Mouse (Mus musculus) induced T-regulatory cell, adult 2 months (primary cell): ENCODE results near the gene Chpt1.
"Not testable (repeated sequence)": the region's sequence is repeated elsewhere in the genome, so short reads cannot be mapped to it uniquely, and the experiment has no call there.

Experiments
- DNase-seq: peaks from one replicate; pipeline ENCODE4 v3.0.0-alpha.2; 2012; ENCODE audit warnings: low read depth

Gene Chpt1

DNA sequence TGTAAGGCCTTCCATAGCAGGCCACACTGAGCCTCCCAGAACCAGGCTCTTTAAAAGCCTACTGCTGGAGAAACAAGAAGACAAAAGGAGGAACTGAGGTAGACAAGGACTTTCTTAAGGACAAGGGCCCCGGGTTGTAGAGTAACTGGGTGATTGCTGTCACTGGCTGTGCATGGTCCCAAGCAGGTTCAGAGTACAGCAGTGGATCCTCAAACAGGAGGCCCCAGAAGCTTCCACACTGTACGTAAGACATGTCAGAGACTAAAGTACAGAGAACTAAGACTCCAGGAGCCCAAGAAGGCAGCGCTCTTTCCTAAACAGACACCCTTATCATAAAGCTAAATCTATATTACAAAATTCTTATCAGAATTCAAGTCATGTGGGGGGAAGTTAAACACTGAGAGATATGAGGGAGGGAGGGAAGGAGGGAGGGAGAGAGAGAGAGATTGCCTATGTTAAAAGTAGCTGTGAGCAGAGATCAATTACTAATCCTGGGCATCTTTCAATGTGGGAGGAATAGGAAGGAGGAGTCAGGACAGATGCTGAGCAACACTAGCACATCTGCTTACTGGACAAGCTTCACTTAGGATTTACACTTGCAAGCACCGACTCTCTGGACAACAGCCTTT lies 8.8 kb downstream of the Chpt1 start:
- no peak for DNase-seq

DNA sequence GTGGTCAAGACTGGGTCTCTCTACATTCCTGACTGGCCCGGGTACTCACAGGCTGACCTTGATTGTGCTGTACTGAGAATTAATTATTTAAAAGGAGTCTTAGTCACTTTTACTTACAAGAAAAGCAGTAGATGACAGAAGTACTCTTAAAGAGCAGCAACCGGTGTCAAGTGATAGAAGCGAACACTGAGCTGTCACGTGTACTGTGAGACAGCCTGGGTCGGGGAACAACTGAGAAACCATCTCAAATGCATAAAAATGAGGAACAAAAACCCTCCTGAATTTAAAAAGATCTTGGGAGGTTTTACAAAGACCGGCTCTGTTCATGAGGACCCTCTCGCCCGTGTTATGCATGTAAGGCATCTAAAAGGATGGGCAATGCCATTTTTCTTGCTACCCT lies 11.2 kb downstream of the Chpt1 start:
- no peak for DNase-seq

DNA sequence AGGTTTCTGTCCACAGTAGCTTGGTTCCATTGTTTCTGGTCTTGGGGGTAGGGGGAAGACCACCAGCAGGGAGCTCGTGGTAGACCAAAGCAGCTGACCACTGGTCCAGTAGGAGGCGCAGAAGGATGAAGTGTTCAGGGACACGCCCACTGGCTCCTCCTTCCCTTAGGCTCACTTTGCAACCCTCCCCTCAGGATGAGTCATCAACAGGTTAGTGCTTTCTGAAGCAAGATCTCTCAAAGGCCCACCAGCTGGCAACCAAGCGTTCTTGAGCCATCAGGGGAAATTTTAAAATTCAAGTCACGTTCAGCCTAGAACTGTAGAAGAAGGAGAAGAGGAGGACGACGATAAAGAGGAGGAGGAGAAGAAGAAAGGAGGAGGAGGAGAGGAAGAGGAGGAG lies 12.2 kb downstream of the Chpt1 start:
- no peak for DNase-seq

DNA sequence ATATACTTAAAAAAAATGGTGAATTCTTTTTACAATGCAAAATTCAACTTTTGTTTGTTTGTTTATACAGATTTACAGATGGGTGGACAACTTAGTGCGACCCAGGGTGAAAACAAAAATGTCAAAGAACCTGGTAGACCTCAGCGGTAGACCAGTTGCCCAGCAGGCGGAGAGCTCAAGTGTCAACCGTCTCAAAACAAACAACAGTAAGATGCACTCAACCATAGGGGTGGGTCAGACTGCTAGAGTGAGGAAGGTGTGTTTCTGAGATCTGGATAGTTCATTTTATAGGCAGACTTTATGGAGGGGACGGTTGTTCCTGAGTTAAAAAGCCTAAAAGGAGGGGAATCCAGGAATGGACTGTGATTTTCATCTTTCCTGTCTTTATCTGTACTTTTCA lies 15.2 kb downstream of the Chpt1 start:
- DNase-seq = no peak

DNA sequence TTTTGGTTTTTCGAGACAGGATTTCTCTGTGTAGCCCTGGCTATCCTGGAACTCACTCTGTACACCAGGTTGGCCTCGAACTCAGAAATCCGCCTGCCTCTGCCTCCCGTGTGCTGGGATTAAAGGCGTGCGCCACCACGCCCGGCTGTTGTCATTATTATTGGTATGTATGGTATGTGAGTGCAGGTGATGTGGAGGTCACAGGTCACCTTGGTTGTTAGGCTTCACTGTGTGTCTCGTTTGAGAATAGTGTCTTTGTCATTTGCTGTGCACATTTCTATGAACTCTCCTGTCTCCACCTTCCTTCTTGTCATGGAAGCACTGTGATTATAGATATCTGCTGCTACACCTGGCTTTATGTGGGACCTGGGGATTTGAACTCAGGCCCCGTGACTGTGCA lies 21.0 kb downstream of the Chpt1 start:
- not testable (repeated sequence) for DNase-seq

DNA sequence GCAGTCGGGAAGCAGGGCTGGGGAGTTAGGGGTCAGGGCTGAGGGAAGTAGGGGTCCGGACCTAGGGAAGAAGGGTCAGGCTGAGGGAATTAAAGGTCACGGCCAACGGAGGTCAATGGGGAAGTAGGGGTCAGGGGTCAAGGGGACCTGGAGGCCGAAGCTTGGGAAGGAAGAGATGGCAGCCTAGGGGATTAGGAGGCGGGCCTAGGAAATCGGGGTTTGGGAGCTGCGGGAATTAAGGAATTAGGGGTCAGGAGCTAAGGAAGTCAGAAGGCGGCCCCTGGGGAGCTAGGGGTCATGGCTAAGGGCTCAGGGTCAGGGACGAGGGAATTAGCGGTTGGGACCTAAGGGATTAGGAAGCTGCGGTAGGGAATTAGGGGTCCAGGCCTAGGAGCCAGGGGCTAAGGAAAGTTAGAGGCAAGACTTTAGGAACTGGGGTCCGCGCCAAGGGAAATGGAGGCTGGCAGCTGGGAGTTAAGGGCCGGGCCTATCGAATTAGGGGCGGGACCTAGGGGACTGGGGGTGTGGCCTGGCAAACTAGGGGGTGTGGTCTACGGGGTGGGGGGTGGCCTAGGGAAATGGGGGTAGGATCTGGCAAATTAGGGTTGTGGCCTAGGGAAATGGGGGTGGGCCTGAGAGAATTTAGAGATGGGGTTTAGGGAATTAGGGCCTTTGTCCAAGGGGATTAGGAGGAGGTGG lies 43.6 kb downstream of the Chpt1 start:
- no peak for DNase-seq

DNA sequence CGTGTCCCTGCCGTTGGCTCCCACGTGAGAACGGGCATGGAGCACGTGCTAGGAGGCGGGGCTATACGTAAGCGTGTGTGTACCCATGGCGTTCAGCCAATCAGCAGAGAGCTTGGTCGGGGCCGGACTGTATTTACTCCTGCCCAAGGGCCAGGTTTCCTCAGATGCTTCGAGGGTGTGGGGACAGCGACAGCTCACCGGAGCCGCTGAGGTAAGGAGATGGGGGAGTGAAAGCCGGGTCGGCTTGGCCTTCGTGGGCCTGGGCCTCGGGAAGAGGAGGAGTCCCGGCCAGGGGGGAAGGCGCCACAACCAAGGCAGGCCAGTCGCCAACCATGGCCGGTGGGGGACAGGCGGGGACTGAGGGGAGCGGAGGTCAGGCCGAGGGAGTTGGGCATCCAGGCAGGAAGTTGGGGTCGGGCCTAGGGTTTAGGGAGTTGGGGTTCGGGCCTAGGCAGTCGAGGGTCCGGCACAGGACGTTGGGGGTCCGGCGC lies 44.3 kb downstream of the Chpt1 start, which contains the start of gene Sycp3:
Gene Sycp3, plus strand, starts transcription at position 68 of the 491 bp plus-strand sequence.
- DNase-seq = no peak

DNA sequence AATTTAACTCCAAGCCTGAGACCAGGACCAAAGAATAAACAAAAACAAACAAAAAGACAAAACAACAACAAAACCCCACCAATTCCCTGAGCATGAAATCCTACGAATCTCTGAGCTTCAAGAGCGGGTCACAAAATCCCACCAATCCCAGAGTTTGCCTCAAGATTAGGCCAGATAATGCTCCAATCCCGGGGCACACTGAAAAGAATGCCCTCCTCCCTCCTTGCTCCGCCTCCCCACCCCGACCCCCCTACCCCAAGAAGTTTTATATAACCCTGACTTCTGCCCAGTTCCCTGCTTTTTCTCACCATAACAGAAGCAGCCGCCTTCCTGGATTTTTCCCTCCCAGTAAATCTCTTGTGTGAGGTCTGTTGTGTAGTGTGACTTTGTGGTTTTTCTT lies 46.1 kb downstream of the Chpt1 start:
- DNase-seq = no peak

DNA sequence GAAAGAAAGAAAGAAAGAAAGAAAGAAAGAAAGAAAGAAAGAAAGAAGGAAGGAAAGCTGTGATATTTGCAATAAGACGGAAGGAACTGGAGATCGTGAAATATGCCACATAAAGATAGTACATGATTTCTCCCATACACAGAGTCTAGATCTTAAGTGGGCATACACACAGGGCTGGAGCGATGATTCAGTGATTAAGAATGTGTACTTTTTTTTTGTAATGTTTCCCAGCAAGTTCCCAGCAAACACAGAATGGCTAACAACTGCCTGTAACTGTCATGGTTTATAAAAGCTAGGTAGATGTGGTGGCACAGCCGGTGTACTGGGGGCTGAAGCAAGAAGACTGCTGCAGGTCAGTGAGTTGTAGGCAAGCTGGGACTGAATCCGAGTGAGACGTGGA lies 51.9 kb downstream of the Chpt1 start:
- DNase-seq = no peak

DNA sequence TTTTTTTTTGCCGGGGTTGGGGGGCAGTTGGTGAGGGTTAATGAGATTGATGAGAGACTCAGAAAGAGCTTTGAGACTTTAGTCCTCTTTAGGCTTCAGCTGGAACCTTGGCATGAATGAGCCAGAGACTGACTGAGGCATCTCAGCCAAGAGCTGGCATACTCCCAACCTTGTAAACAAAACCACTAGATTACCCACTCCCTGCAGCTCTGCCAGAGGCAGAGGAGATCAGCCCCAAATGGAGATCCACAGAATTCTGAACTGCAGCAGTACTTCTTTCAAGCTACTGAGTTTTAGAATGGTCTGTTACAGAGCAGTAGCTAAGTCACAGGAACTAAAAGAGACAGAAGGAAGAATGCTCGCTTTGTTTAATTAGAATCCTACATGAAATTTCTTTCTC lies 52.7 kb downstream of the Chpt1 start:
- no peak for DNase-seq

DNA sequence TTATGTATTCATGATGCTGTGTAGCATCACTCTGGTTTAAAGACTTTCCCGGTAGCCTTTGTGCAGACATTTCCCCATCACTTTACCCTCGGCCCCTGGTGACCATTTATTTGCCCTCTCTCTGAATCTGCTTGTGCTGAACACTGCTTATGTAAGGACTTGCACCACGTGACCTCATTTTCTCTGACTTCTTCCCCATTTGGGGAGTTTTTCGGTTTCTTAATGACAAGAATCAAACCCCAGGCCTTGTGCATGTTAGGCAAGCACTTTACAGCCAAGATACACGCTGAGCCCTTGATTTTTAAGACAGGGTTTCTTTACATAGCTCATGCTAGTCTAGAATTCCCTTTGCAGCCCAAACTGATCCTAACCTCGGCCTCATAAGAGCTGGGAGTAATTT lies 62.6 kb downstream of the Chpt1 start:
- no peak for DNase-seq

DNA sequence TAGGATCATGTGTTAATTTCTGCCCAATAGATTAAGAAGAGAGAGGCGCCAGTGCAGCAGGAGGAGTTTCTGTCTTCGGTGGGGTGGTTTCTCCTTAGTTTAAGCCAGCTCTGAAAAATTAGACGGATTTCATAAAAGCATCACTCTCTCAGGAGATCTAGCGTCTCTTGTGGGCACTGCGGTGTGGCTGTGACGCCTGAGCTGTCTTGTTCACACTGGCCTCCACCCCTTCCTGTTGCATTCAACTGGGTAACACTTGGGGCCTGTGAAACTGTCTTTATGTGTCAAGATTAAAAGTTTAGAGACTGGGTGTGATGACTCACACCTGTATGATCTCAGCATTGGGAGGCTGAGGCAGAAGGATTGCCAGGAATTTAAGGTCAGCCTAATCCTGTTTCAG lies 75.9 kb downstream of the Chpt1 start:
- DNase-seq = peak; percentile 65

DNA sequence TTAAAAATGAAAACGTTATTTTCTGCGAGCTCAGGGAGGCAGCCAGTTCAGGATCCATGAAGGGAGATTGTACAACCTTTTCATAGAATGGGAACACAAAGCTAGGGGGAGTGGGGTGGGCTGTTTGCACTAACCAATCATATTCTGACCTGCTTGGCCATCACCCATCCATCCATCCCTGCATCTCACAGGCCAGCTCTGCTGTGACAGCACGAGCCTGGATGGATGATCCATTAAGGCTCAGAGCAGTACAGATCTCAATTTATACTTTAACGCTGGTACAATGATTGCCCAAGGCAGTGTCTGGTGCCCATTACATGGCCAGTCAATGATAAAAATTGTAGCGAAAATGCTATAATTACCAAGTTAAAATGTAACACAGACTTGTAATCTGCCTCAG lies 77.0 kb downstream of the Chpt1 start:
- no peak for DNase-seq

DNA sequence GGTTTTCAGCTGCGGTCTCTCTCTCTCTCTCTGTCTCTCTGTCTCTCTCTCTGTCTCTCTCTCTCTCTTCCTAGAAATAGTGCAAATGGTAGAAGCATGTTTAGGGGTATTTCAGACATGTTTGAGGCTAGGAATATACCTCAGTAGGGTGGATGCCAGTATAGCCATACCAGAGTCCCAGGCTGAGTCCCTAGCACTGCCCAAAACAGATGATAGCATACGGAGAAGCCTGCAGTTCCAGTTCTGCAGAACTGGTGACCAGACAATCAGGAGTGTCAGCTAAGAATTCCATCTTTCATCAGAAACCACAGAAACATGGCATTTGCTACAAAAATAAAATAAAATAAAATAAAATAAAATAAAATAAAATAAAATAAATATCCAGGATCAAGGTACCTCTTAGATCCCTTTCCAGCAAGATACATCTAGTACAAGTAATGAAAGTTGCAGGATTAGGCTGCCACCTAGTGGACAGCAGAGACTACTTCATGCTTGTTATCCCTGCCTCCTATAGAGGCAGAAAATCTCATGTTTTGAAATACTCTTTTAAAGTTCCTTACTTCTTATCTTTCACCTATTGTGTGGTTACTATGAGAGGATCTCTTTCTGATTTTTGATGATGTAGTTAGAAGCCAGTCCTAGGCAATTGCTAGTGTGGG lies 77.6 kb downstream of the Chpt1 start:
- DNase-seq = peak; percentile 87

DNA sequence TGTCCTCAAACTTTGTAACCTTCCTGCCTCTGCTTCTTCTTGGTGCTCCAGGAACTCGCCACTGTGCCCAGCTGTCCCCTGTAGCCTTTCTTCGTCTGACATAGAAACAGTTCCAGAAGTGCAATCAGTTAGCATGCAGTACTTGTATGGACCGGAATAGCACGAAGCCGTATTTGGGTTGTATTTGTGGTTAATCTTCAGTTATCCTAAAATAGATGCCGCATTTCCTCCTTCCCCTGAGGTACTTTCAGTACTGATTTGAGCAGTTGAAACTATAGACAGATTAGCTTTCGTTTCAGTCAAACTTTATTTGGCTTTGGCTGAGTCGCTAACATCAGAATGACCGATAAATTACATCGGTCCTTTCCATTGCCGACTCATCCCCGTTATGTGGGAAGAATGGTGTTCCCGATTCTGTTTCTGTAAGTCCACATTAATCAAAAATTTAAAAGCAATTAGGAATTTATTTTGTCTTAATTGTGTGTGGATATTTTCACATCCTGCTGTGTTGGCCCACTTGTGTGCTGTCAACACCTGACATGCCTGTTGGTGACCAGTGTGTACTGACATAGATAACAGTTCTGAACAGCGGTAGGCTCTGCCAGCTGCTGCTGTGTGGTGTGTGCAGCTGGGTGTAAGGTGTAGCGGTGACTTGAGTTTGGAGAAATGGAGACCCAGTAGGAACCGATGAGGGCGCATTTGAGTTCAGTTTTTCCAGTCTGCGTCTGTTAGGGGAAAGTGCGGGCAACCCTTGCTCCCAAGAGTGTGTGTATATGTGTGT lies 83.0 kb downstream of the Chpt1 start:
- DNase-seq = peak; percentile 81

DNA sequence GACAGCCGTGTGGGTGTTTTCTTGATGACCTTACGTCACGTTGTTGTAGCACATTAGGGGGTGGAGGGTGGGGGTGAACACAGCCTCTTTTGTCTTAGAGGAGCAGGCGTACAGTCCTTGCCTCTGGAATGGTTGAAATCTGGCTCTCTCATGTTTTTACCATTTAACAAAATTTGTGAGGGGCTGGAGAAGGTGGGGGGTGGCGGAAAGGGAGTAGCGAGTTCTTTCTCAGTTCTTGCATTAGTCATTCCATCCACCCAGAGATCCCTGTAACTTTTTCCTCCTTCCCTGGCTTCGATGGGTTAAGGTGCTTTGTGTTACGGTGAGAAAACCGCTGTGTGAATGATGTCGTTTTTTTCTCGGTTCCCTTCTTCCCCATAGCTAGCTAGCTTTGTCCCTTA lies 83.7 kb downstream of the Chpt1 start:
- DNase-seq = no peak

DNA sequence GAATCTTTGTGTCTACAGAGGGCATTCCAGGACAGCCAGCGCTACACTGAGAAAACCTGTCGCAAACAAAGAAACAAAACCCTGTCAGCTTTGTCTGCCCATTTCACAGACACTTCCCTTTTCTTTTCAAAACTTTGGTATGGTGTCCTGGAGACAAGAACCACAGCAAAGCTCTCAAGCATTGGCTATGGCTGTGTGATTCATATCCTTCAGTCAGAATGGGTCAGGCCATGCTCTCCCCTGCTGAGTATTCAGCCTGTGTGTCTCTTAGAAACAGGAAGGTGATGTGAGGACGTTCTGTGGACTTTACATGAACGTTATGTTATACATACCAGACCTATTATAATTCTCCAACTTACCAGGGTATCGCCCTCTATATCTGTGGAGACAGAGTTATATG lies 86.2 kb downstream of the Chpt1 start:
- DNase-seq = no peak

DNA sequence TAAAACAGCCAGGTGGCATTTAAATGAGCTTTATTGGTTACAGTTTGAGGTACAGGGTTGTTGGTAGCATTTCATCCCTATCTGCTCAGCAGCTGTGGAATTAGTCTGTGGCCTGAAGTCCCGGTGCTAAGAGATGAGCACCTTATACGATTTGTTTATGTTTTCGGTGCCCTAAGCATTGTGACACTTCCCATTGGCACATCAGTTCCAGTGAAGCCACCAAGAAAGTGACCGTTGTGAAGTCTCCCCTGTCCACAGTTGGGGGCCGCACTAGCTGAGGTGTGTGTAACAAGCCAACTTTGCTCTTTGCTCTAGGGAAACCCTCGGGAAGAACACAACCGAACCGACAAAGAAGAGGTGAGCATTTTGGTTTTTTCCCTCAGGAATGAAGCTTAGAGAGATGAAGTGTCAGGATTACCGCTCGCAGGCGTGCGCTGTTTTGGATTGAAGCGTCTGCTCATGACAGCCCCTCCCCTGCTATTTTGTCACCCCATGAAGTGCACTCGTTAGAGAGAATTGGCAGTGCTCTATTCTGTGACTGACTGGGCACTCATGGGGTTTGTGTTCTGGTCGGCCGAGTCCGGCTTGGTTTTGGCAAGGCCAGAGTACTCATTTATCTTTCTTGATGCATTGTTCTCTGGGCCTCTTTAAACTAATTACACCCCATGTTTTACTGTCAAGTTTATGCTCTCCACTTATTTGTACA lies 91.4 kb downstream of the Chpt1 start:
- no peak for DNase-seq

DNA sequence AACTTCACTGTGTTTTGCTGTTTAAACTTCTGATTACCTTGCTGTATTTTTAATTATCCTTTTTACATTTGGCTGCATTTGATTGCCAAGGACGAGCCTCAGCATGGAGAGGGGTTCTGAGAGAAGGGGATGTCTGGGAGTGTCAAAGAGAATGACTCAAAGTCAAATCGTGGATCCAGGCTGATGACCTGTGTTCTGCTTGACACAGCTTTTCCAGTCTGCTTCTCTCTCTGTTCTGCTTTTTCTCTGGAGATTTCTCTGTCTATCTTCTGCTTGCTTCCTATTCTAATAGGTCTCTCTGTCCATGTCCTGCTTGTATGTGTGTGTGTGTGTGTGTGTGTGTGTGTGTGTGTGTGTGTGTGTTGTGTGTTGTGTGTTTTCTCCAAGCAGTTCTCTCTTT lies 94.1 kb downstream of the Chpt1 start:
- DNase-seq = no peak

DNA sequence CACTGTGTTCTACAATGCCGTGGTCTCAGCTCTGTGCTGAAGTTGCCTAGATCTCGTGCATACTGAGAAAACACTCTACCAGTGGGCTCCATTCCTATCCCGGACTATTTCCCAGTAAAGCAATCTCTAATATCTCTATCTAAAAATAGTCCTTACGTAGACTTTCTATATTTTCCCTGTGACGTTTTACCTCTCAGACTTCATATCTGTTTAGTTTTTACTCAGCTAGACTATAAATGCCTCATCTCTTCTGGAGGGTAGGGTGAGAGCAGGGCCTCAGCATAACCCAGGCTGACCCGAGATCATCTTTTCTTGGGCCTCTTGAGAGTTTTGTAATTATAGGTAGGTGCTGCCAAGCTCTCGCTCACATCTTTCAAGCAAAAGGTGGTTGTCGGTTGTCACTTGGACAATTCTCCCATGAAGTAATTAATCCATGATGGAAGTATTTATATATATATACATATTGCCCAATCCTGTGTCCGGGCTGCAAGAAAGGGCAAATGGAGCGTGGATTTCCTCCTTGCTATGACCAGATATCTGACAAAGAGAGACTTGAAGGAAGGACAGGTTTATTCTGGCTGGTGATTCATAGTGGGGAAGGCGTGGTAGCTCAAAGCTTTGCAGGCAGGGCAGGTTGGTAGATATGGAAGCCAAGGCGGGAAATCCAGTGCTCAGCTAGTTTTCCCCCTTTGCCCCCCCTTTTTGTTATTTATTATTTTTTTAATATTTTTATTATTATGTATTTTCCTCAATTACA lies 95.8 kb downstream of the Chpt1 start:
- no peak for DNase-seq

DNA sequence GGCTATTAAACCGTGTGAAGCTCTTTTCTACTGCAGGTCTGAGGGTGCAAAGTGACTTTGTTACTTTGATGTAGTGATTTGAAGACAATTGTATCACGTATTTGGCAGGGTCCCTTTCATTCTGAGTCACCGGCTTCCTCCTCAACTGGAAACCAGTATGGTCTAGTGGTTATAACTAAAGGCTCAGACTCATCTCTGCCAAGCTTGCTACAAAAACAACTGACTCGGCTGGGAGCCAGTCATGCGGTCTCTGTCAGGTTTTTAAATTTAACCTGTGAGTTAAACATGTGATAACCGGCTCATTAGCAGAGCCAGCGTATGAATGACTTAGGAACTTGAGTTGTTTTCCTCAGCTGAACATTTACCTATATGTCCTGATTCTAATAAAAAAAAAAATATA lies 98.1 kb downstream of the Chpt1 start:
- peak; percentile 87 for DNase-seq
